Mouse (Mus musculus): ENCODE measurements around the gene Txk. TPM values are rescaled to one million over a fixed set of nuclear protein-coding genes. Genes with fewer than 3 reads are reported as not detected.

Gene Txk
- polyA plus RNA-seq, 1 experiment from 2014 or later = 0.23 TPM

GRCm38 (mm10) chr5:72783123-72783522 is 30.5 kb upstream of the Txk start:
- WGBS = 93% methylated on average over 7 of the region's 7 CpGs
- Histone ChIP-seq H3K27ac (ENCODE audit: low read depth) (no peak overlapping the region), H3K9ac (ENCODE audit: low read length) (no peak overlapping the region), H3K9me3 (ENCODE audit: control insufficient read depth, low read length) (no peaks in the 10 kb centered on the region), H3K4me1 (replicated peaks; ENCODE audit: control insufficient read depth, insufficient read depth, low read length) (no peaks in the 10 kb centered on the region), H3K27me3 (replicated peaks; ENCODE audit: control insufficient read depth, insufficient read depth, low read length) (no peaks in the 10 kb centered on the region), H3K4me3 (ENCODE audit: low read depth, low read length) (no peak overlapping the region), H3K4me2 (ENCODE audit: low read length) (no peak overlapping the region), H3K36me3 (ENCODE audit: control insufficient read depth, insufficient read depth, low read length) (no peaks in the 10 kb centered on the region)
- no peak for DNase-seq (ENCODE audit: low spot score)
- no peak for ATAC-seq (replicated peaks; ENCODE audit: low FRiP score, low TSS enrichment, low read depth)

GRCm38 (mm10) chr5:72781776-72782175 is 29.2 kb upstream of the Txk start:
- WGBS = 81% methylated on average over 11 of the region's 11 CpGs
- H3K4me3 ChIP-seq (ENCODE audit: low read depth, low read length) = no peak overlapping the region

GRCm38 (mm10) chr5:72776595-72776994 is 24.0 kb upstream of the Txk start:
- Histone ChIP-seq H3K4me1 (replicated peaks; ENCODE audit: control insufficient read depth, insufficient read depth, low read length) (no peaks in the 10 kb centered on the region), H3K9ac (ENCODE audit: low read length) (no peak overlapping the region), H3K27me3 (replicated peaks; ENCODE audit: control insufficient read depth, insufficient read depth, low read length) (no peaks in the 10 kb centered on the region), H3K4me3 (ENCODE audit: low read depth, low read length) (no peak overlapping the region), H3K4me2 (ENCODE audit: low read length) (no peak overlapping the region), H3K27ac (ENCODE audit: low read depth) (no peak overlapping the region), H3K9me3 (ENCODE audit: control insufficient read depth, low read length) (no peaks in the 10 kb centered on the region), H3K36me3 (ENCODE audit: control insufficient read depth, insufficient read depth, low read length) (no peaks in the 10 kb centered on the region)
- DNase-seq (ENCODE audit: low spot score) (no peak), ATAC-seq (replicated peaks; ENCODE audit: low FRiP score, low TSS enrichment, low read depth) (no peak)
- WGBS = 91% methylated on average over 2 of the region's 2 CpGs

More at GRCm38 (mm10) chr5:72781776-72782175, 29.2 kb upstream of the Txk start:
- Histone ChIP-seq H3K27ac (ENCODE audit: low read depth) (no peak overlapping the region), H3K4me2 (ENCODE audit: low read length) (no peak overlapping the region), H3K27me3 (replicated peaks; ENCODE audit: control insufficient read depth, insufficient read depth, low read length) (no peaks in the 10 kb centered on the region), H3K9ac (ENCODE audit: low read length) (no peak overlapping the region), H3K4me1 (replicated peaks; ENCODE audit: control insufficient read depth, insufficient read depth, low read length) (no peaks in the 10 kb centered on the region), H3K36me3 (ENCODE audit: control insufficient read depth, insufficient read depth, low read length) (no peaks in the 10 kb centered on the region), H3K9me3 (ENCODE audit: control insufficient read depth, low read length) (no peaks in the 10 kb centered on the region)
- ATAC-seq (replicated peaks; ENCODE audit: low FRiP score, low TSS enrichment, low read depth) = no peak
- DNase-seq (ENCODE audit: low spot score) = no peak

- H3K4me1 ChIP-seq (replicated peaks; ENCODE audit: control insufficient read depth, insufficient read depth, low read length) = no peaks in the 10 kb centered on the region
- ATAC-seq (replicated peaks; ENCODE audit: low FRiP score, low TSS enrichment, low read depth) (no peak), DNase-seq (ENCODE audit: low spot score) (no peak)
- H3K27me3 ChIP-seq (replicated peaks; ENCODE audit: control insufficient read depth, insufficient read depth, low read length) = no peaks in the 10 kb centered on the region
- no peak overlapping the region for H3K4me3 ChIP-seq (ENCODE audit: low read depth, low read length)
- H3K9me3 ChIP-seq (ENCODE audit: control insufficient read depth, low read length) = no peaks in the 10 kb centered on the region
- H3K36me3 ChIP-seq (ENCODE audit: control insufficient read depth, insufficient read depth, low read length) = no peaks in the 10 kb centered on the region
- no peak overlapping the region for H3K4me2 ChIP-seq (ENCODE audit: low read length)
- WGBS = 79% methylated on average over 2 of the region's 2 CpGs
- H3K9ac ChIP-seq (ENCODE audit: low read length) = no peak overlapping the region
- H3K27ac ChIP-seq (ENCODE audit: low read depth) = no peak overlapping the region
Measured at GRCm38 (mm10) chr5:72776127-72776526, 23.6 kb upstream of the Txk start.

- no peaks in the 10 kb centered on the region for H3K9me3 ChIP-seq (ENCODE audit: control insufficient read depth, low read length)
- H3K36me3 ChIP-seq (ENCODE audit: control insufficient read depth, insufficient read depth, low read length) = no peaks in the 10 kb centered on the region
- no peak for ATAC-seq (replicated peaks; ENCODE audit: low FRiP score, low TSS enrichment, low read depth)
- H3K9ac ChIP-seq (ENCODE audit: low read length) = no peak overlapping the region
- no peak for DNase-seq (ENCODE audit: low spot score)
- no peak overlapping the region for H3K4me3 ChIP-seq (ENCODE audit: low read depth, low read length)
- H3K4me1 ChIP-seq (replicated peaks; ENCODE audit: control insufficient read depth, insufficient read depth, low read length) = no peaks in the 10 kb centered on the region
- H3K4me2 ChIP-seq (ENCODE audit: low read length) = no peak overlapping the region
- 45% methylated on average over 6 of the region's 6 CpGs for WGBS
- H3K27ac ChIP-seq (ENCODE audit: low read depth) = no peak overlapping the region
- no peaks in the 10 kb centered on the region for H3K27me3 ChIP-seq (replicated peaks; ENCODE audit: control insufficient read depth, insufficient read depth, low read length)
Measured at GRCm38 (mm10) chr5:72769841-72770240, 17.3 kb upstream of the Txk start.

GRCm38 (mm10) chr5:72763546-72763945 is 11.0 kb upstream of the Txk start:
- Histone ChIP-seq H3K9ac (ENCODE audit: low read length) (no peak overlapping the region), H3K9me3 (ENCODE audit: control insufficient read depth, low read length) (no peaks in the 10 kb centered on the region), H3K4me2 (ENCODE audit: low read length) (no peak overlapping the region), H3K36me3 (ENCODE audit: control insufficient read depth, insufficient read depth, low read length) (no peaks in the 10 kb centered on the region), H3K4me3 (ENCODE audit: low read depth, low read length) (no peak overlapping the region), H3K27ac (ENCODE audit: low read depth) (no peak overlapping the region), H3K27me3 (replicated peaks; ENCODE audit: control insufficient read depth, insufficient read depth, low read length) (no peaks in the 10 kb centered on the region), H3K4me1 (replicated peaks; ENCODE audit: control insufficient read depth, insufficient read depth, low read length) (0 out of 2 replicates have a peak, but pooled peaks cover 6% of the 10 kb centered on the region)
- 90% methylated on average over 5 of the region's 5 CpGs for whole genome bisulfite sequencing
- no peak for ATAC-seq (replicated peaks; ENCODE audit: low FRiP score, low TSS enrichment, low read depth)
- DNase-seq (ENCODE audit: low spot score) = no peak

GRCm38 (mm10) chr5:72763025-72763424 is 10.4 kb upstream of the Txk start:
- no peak overlapping the region for H3K27ac ChIP-seq (ENCODE audit: low read depth)

GRCm38 (mm10) chr5:72761758-72762157 is 9.2 kb upstream of the Txk start:
- DNase-seq (ENCODE audit: low spot score) (no peak), ATAC-seq (replicated peaks; ENCODE audit: low FRiP score, low TSS enrichment, low read depth) (no peak)
- Histone ChIP-seq H3K9me3 (ENCODE audit: control insufficient read depth, low read length) (no peaks in the 10 kb centered on the region), H3K27me3 (replicated peaks; ENCODE audit: control insufficient read depth, insufficient read depth, low read length) (no peaks in the 10 kb centered on the region), H3K4me2 (ENCODE audit: low read length) (no peak overlapping the region), H3K4me1 (replicated peaks; ENCODE audit: control insufficient read depth, insufficient read depth, low read length) (0 out of 2 replicates have a peak, but pooled peaks cover 6% of the 10 kb centered on the region), H3K9ac (ENCODE audit: low read length) (no peak overlapping the region), H3K4me3 (ENCODE audit: low read depth, low read length) (no peak overlapping the region), H3K27ac (ENCODE audit: low read depth) (no peak overlapping the region), H3K36me3 (ENCODE audit: control insufficient read depth, insufficient read depth, low read length) (no peaks in the 10 kb centered on the region)
- 93% methylated on average over 5 of the region's 5 CpGs for WGBS

More at GRCm38 (mm10) chr5:72763025-72763424, 10.4 kb upstream of the Txk start:
- 54% methylated on average over 3 of the region's 3 CpGs for WGBS
- no peak overlapping the region for H3K4me3 ChIP-seq (ENCODE audit: low read depth, low read length)
- H3K36me3 ChIP-seq (ENCODE audit: control insufficient read depth, insufficient read depth, low read length) = no peaks in the 10 kb centered on the region
- no peak overlapping the region for H3K4me2 ChIP-seq (ENCODE audit: low read length)
- H3K4me1 ChIP-seq (replicated peaks; ENCODE audit: control insufficient read depth, insufficient read depth, low read length) = 0 out of 2 replicates have a peak, but pooled peaks cover 6% of the 10 kb centered on the region
- no peak for ATAC-seq (replicated peaks; ENCODE audit: low FRiP score, low TSS enrichment, low read depth)
- H3K9ac ChIP-seq (ENCODE audit: low read length) = no peak overlapping the region
- no peaks in the 10 kb centered on the region for H3K27me3 ChIP-seq (replicated peaks; ENCODE audit: control insufficient read depth, insufficient read depth, low read length)
- DNase-seq (ENCODE audit: low spot score) = no peak
- no peaks in the 10 kb centered on the region for H3K9me3 ChIP-seq (ENCODE audit: control insufficient read depth, low read length)

- no peak overlapping the region for H3K9ac ChIP-seq (ENCODE audit: low read length)
- no peak overlapping the region for H3K27ac ChIP-seq (ENCODE audit: low read depth)
- ATAC-seq (replicated peaks; ENCODE audit: low FRiP score, low TSS enrichment, low read depth) (no peak), DNase-seq (ENCODE audit: low spot score) (no peak)
- H3K36me3 ChIP-seq (ENCODE audit: control insufficient read depth, insufficient read depth, low read length) = no peaks in the 10 kb centered on the region
- H3K9me3 ChIP-seq (ENCODE audit: control insufficient read depth, low read length) = no peaks in the 10 kb centered on the region
- H3K4me3 ChIP-seq (ENCODE audit: low read depth, low read length) = no peak overlapping the region
- 55% methylated on average over 5 of the region's 5 CpGs for WGBS
- no peak overlapping the region for H3K4me2 ChIP-seq (ENCODE audit: low read length)
- H3K27me3 ChIP-seq (replicated peaks; ENCODE audit: control insufficient read depth, insufficient read depth, low read length) = no peaks in the 10 kb centered on the region
- H3K4me1 ChIP-seq (replicated peaks; ENCODE audit: control insufficient read depth, insufficient read depth, low read length) = 0 out of 2 replicates have a peak, but pooled peaks cover 6% of the 10 kb centered on the region
Measured at GRCm38 (mm10) chr5:72761237-72761636, 8.7 kb upstream of the Txk start.

All from intestine, embryonic 14.5 days (tissue).